Mouse (Mus musculus) stomach, postnatal 0 days (tissue): Measurements from ENCODE around the gene Zfp606.

Experiments
- CTCF ChIP-seq: IDR thresholded peaks from 2 replicates; pipeline ENCODE4 v1.5.1; 2016; ENCODE audit warnings: antibody characterized with exemption, low read depth, mild to moderate bottlenecking, moderate library complexity
- EP300 ChIP-seq: optimal IDR thresholded peaks from 2 replicates; pipeline ENCODE3; 2016; ENCODE audit warnings: antibody characterized with exemption

DNA sequence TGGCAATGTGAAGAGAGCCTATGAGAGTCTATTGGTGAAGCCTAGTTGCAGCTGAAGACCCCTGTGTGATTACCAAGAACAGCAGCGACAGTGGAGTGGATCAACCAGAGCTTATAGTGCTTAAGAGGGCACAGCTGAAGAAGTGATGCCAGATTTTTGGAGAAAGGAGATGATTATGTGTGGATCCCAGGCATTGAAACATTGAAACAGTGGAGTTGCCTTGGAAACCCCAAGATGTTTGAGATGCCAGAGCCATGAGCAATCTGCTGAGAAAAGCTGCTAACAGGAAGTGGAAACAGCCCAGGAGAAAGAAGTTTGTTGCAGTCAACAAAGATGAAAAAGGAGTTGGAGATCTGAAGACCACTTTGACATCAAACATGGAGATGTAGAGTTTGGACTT, 32.8 kb downstream of the Zfp606 start:
- TF ChIP-seq CTCF (no peak), EP300 (no peak)
